Mouse (Mus musculus): Measurements from ENCODE around the gene Pnpla1. TPM values are rescaled to one million over a fixed set of nuclear protein-coding genes. Genes with fewer than 3 reads are reported as not detected.
"Not testable (repeated sequence)": the region's sequence is repeated elsewhere in the genome, so short reads cannot be mapped to it uniquely, and the experiment has no call there.

Pnpla1 gene
- polyA plus RNA-seq (2015; fragmentation: Nextera tagmentation; extraction: Ambion mirVana): 0.06 TPM in 1 of 2 replicates, not detected in the other

DNA sequence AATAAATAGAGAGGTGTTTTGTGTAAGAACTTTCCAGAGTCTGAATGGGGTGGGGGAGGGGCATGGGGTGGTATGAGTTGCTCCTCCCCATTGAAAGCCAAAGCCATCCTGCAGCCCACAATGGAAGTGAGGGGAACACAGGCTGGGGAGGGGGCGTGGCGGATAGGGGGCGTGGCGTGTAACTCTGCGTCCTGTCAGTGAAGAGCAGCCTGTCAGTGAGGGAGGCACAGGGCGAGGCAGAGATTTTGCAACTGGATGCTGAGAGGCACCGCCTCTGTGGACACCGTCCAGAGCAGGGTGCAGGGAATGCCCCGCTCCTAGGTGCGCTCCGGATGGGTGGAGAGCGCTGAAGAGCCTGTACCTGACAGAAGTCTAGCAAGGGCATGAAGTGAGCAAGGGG, at the start of gene Pnpla1:
TSS of gene Pnpla1 (plus strand) at position 207 of the 400 bp plus-strand sequence.
- no peaks in the 10 kb centered on the region for H3K36me3 ChIP-seq (ENCODE audit: control insufficient read depth, insufficient read depth, low read length)
- no peak for ATAC-seq
- H3K27me3 ChIP-seq (ENCODE audit: control insufficient read depth, insufficient read depth, low read depth, low read length): no peaks in the 10 kb centered on the region
- no peak within 1 kb of the TSS for H3K27ac ChIP-seq (ENCODE audit: low read length)
- H3K4me1 ChIP-seq (ENCODE audit: control insufficient read depth, insufficient read depth, low read length): no peaks in the 10 kb centered on the region
- no peak within 1 kb of the TSS for H3K4me3 ChIP-seq (ENCODE audit: low read depth, low read length)
- no peak within 1 kb of the TSS for H3K9ac ChIP-seq (ENCODE audit: low read depth, low read length)
- no peak within 1 kb of the TSS for H3K4me2 ChIP-seq (ENCODE audit: low read length)
- 39% methylated on average over 12 of the region's 12 CpGs for WGBS
- H3K9me3 ChIP-seq (replicated peaks; ENCODE audit: control insufficient read depth, low read length, poor library complexity, severe bottlenecking): peaks cover 8% of the 10 kb centered on the region; the same call in 1 of the 2 replicates

DNA sequence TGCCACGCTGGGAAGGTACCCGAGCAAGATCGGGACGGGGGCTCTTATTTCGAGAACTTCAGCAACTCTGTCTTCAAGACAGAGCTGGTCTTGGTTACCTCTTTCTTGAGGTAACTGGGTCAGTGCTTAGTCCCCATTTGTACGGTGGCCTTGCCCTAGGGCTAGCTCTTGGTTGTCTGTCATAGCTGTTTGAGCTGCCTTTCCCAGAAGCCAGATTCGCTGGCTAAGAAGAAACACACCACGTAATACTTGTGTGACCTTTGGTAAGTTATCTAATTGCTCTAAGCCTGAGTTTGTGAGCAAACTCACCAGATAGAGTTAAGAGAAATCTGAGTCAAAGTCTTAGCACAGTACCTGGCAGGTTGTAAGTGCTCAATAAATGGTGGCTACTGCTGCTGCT, 49.5 kb upstream of the Pnpla1 start:
- no peak overlapping the region for H3K9ac ChIP-seq (ENCODE audit: low read depth, low read length)
- H3K4me2 ChIP-seq (ENCODE audit: low read length): no peak overlapping the region
- no peak overlapping the region for H3K27ac ChIP-seq (ENCODE audit: low read length)
- H3K9me3 ChIP-seq (replicated peaks; ENCODE audit: control insufficient read depth, low read length, poor library complexity, severe bottlenecking): no peaks in the 10 kb centered on the region
- peaks cover 43% of the 10 kb centered on the region for H3K36me3 ChIP-seq (ENCODE audit: control insufficient read depth, insufficient read depth, low read length)
- WGBS: 97% methylated on average over 8 of the region's 8 CpGs
- H3K27me3 ChIP-seq (ENCODE audit: control insufficient read depth, insufficient read depth, low read depth, low read length): no peaks in the 10 kb centered on the region
- no peak overlapping the region for H3K4me3 ChIP-seq (ENCODE audit: low read depth, low read length)
- no peaks in the 10 kb centered on the region for H3K4me1 ChIP-seq (ENCODE audit: control insufficient read depth, insufficient read depth, low read length)
- ATAC-seq: no peak

DNA sequence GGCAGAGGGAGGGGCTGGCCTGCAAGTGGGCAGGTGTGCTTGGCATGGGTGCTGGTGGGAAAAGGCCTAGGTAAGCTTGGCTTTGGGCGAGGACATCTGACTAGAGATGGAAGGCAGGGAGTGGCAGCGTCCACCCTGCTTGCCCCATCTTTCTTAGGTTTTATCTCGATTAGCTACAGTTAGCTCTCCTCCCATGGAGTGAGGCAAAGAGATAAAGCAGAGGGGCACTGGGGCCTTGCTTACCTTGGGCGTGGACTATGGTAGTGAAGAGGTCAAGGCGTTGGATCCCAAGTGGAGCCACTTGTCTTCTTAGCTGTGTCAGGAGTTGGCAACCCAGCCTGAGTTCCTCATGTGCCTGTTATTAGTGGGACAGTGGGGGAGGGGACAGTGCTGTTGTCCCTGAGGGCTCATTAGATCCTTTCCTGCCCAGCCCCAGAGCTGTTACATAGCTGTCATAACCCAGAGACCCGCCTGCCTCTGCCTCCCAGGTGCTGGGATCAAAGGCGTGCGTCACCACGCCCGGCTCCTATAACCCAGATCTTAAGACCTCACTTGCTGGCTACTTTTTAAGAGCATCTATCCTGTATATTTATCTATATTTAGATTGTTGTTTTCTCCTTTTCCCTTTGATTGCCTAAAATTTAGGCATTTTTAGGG, 48.9 kb upstream of the Pnpla1 start:
- H3K4me3 ChIP-seq (ENCODE audit: low read depth, low read length): no peak overlapping the region
- H3K9ac ChIP-seq (ENCODE audit: low read depth, low read length): no peak overlapping the region
- no peaks in the 10 kb centered on the region for H3K27me3 ChIP-seq (ENCODE audit: control insufficient read depth, insufficient read depth, low read depth, low read length)
- no peak overlapping the region for H3K27ac ChIP-seq (ENCODE audit: low read length)
- H3K9me3 ChIP-seq (replicated peaks; ENCODE audit: control insufficient read depth, low read length, poor library complexity, severe bottlenecking): no peaks in the 10 kb centered on the region
- H3K4me1 ChIP-seq (ENCODE audit: control insufficient read depth, insufficient read depth, low read length): no peaks in the 10 kb centered on the region
- no peak for ATAC-seq
- 96% methylated on average over 10 of the region's 10 CpGs for WGBS
- H3K4me2 ChIP-seq (ENCODE audit: low read length): no peak overlapping the region
- peaks cover 46% of the 10 kb centered on the region for H3K36me3 ChIP-seq (ENCODE audit: control insufficient read depth, insufficient read depth, low read length)

DNA sequence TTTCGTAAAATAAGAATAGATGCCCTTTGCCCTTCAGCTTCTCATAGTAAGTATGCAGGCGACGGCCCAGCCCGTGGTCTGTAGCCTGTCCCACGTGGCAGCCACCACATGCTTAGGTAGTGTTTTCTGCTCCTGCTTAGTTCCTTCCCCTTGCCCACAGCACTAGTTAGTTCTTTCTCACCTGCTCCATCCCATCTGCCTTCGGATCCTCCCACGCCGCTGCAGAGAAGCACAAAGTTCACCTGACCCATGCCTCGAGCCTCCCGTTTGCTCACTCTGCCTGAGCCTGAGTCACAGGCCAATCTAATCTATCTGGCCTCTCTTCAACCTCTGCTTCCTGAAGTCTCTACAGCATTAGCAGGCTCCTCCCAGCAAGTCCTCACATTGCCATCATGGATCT, 45.9 kb upstream of the Pnpla1 start:
- WGBS: 98% methylated on average over 10 of the region's 10 CpGs
- Histone ChIP-seq H3K4me1 (ENCODE audit: control insufficient read depth, insufficient read depth, low read length) (no peaks in the 10 kb centered on the region), H3K9me3 (replicated peaks; ENCODE audit: control insufficient read depth, low read length, poor library complexity, severe bottlenecking) (no peaks in the 10 kb centered on the region), H3K4me2 (ENCODE audit: low read length) (no peak overlapping the region), H3K27ac (ENCODE audit: low read length) (no peak overlapping the region), H3K9ac (ENCODE audit: low read depth, low read length) (no peak overlapping the region), H3K27me3 (ENCODE audit: control insufficient read depth, insufficient read depth, low read depth, low read length) (no peaks in the 10 kb centered on the region), H3K4me3 (ENCODE audit: low read depth, low read length) (no peak overlapping the region), H3K36me3 (ENCODE audit: control insufficient read depth, insufficient read depth, low read length) (peaks cover 45% of the 10 kb centered on the region)
- no peak for ATAC-seq

DNA sequence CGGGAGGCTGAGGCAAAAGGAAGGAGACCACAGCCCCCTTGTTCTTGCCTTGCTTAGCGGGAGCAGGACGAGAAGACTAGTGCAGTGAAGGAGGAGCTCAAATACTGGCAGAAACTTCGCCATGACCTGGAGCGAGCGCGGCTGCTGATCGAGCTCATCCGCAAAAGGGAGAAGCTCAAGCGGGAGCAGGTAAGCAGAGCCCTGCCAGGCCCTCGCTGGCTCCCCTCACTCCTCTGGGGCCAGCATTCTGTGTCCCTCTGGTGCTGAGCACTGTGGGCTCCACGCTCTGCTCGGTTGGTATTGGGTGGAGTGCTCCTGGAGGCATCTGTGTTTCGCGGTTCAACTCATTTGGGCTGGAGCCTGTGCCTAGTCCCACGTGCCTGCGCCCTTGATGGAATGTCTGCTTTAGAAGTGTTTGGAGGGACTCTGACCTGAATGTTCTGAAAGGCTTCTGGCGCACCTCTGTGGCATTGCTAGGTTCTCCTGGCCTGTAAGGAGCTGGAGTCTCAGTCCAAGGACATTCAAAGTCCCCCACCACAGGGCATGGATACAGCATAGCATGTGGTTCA, 43.6 kb upstream of the Pnpla1 start:
- H3K27ac ChIP-seq (ENCODE audit: low read length): no peak overlapping the region
- H3K9me3 ChIP-seq (replicated peaks; ENCODE audit: control insufficient read depth, low read length, poor library complexity, severe bottlenecking): no peaks in the 10 kb centered on the region
- peaks cover 58% of the 10 kb centered on the region for H3K36me3 ChIP-seq (ENCODE audit: control insufficient read depth, insufficient read depth, low read length)
- 94% methylated on average over 18 of the region's 18 CpGs for WGBS
- H3K4me3 ChIP-seq (ENCODE audit: low read depth, low read length): no peak overlapping the region
- ATAC-seq: no peak
- H3K4me2 ChIP-seq (ENCODE audit: low read length): no peak overlapping the region
- H3K9ac ChIP-seq (ENCODE audit: low read depth, low read length): no peak overlapping the region
- no peaks in the 10 kb centered on the region for H3K27me3 ChIP-seq (ENCODE audit: control insufficient read depth, insufficient read depth, low read depth, low read length)
- H3K4me1 ChIP-seq (ENCODE audit: control insufficient read depth, insufficient read depth, low read length): no peaks in the 10 kb centered on the region

DNA sequence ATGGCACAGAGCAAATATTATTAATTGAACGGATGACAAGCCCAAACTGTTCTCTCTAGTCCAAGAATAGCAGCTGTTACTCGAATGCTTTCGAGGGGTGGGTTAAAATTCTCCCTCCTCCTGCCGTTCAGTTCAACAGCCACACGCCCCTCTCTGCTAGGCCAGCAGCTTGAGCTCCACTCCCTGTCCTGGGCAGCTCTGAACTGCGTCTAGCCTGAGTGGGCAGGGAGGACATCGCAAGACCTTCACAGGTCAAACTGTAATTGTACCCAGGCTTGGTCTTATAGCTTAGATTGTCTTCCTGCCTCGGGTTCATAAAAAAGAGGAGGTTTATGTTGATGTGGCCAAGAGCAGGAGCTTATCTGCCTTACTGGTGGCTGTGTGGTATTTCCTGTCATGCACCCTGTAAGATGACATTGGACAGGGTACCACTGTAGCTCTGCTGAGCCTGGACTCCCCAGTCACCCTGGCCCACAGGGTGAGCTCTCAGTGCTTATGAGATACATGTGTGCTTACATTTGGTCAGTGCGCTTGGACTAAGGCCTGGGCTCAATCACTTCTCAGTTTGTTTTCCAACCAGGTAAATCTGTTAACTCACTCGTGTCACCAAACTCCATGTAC, 42.7 kb upstream of the Pnpla1 start:
- no peaks in the 10 kb centered on the region for H3K27me3 ChIP-seq (ENCODE audit: control insufficient read depth, insufficient read depth, low read depth, low read length)
- WGBS: 89% methylated on average over 10 of the region's 10 CpGs
- ATAC-seq: no peak

DNA sequence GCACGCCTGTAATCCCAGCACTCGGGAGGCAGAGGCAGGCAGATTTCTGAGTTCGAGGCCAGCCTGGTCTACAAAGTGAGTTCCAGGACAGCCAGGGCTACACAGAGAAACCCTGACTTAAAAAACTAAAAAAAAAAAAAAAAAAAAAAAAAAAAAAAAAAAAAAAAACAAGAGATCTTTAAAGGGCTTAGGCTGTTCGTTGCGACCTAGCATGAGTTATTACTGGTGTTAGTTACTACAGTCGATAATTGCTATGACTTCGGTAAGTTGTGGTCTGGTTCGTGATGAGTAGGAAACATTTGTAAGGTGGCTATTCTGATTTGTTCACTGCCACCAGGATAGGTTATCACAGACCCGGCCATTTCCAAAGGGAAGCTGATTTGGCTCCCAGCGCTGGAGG, 41.9 kb upstream of the Pnpla1 start:
- not testable (repeated sequence) for H3K9me3 ChIP-seq (replicated peaks; ENCODE audit: control insufficient read depth, low read length, poor library complexity, severe bottlenecking); ATAC-seq; H3K4me1 ChIP-seq (ENCODE audit: control insufficient read depth, insufficient read depth, low read length); H3K9ac ChIP-seq (ENCODE audit: low read depth, low read length); H3K4me3 ChIP-seq (ENCODE audit: low read depth, low read length); H3K27me3 ChIP-seq (ENCODE audit: control insufficient read depth, insufficient read depth, low read depth, low read length); H3K27ac ChIP-seq (ENCODE audit: low read length); H3K4me2 ChIP-seq (ENCODE audit: low read length)
- WGBS: 96% methylated on average over 10 of the region's 10 CpGs
- peaks cover 51% of the 10 kb centered on the region for H3K36me3 ChIP-seq (ENCODE audit: control insufficient read depth, insufficient read depth, low read length)

More for the DNA sequence above, 42.7 kb upstream of the Pnpla1 start:
- Histone ChIP-seq H3K9ac (ENCODE audit: low read depth, low read length) (no peak overlapping the region), H3K4me1 (ENCODE audit: control insufficient read depth, insufficient read depth, low read length) (no peaks in the 10 kb centered on the region), H3K27ac (ENCODE audit: low read length) (no peak overlapping the region), H3K9me3 (replicated peaks; ENCODE audit: control insufficient read depth, low read length, poor library complexity, severe bottlenecking) (no peaks in the 10 kb centered on the region), H3K36me3 (ENCODE audit: control insufficient read depth, insufficient read depth, low read length) (peaks cover 53% of the 10 kb centered on the region), H3K4me2 (ENCODE audit: low read length) (no peak overlapping the region), H3K4me3 (ENCODE audit: low read depth, low read length) (no peak overlapping the region)

DNA sequence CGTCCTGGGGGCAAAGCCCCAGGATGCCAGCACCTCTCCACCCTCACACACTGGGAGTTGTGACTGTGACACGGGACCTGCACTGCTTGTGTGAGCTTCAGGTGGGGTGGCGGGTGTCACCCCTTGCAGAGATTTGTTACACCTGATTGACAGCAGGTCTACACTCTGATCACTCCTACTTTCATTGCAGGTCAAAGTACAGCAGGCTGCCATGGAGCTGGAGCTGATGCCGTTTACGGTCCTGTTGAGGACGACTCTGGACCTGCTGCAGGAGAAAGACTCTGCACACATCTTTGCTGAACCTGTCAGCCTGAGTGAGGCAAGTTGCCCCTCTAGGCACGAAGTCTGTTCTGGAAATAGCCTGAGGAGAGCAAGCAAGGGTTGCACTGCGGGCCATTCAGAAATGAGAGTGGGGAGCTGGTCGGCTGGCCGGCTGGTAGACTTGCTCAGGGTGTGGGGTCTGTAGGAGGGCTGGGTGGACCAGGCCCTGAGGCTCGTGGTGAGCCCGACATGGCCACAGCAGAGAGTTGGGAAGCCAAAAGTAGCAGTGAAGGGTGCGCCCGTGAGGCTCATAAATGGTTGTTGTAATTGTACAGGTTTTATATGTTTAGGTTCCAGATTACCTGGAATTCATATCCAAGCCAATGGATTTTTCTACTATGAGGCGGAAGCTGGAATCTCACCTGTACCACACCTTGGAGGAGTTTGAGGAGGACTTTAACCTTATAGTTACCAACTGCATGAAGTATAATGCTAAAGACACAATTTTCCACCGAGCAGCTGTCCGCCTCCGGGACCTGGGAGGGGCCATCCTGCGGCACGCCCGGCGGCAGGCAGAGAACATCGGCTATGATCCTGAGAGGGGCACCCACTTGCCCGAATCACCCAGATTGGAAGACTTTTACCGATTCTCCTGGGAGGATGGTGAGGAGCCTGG, 41.1 kb upstream of the Pnpla1 start:
- Histone ChIP-seq H3K4me3 (ENCODE audit: low read depth, low read length) (no peak overlapping the region), H3K9me3 (replicated peaks; ENCODE audit: control insufficient read depth, low read length, poor library complexity, severe bottlenecking) (no peaks in the 10 kb centered on the region), H3K4me2 (ENCODE audit: low read length) (no peak overlapping the region), H3K9ac (ENCODE audit: low read depth, low read length) (no peak overlapping the region), H3K27me3 (ENCODE audit: control insufficient read depth, insufficient read depth, low read depth, low read length) (no peaks in the 10 kb centered on the region), H3K4me1 (ENCODE audit: control insufficient read depth, insufficient read depth, low read length) (no peaks in the 10 kb centered on the region), H3K27ac (ENCODE audit: low read length) (no peak overlapping the region), H3K36me3 (ENCODE audit: control insufficient read depth, insufficient read depth, low read length) (peaks cover 52% of the 10 kb centered on the region)
- no peak for ATAC-seq
- WGBS: 94% methylated on average over 25 of the region's 25 CpGs
